In genomic region chr12:53698483-53699227, GRCm38 (mm10) we compare ENCODE assay signal across 27 mouse cellular contexts.
"Had no signal": no experiment of that assay in that cellular context is flagged by ENCODE, and none has a peak within 500 bp of the region (broad histone marks: within the 10 kb centered on the region; RNA-seq: fewer than 3 reads in every experiment).

No protein-coding gene starts in this region.

- H3K9me3 ChIP-seq: heart, embryonic 10.5 days; heart, embryonic 13.5 days; heart, embryonic 15.5 days; hindbrain, embryonic 13.5 days; hindbrain, embryonic 15.5 days; kidney, embryonic 15.5 days; limb, embryonic 10.5 days; limb, embryonic 12.5 days; liver, embryonic 13.5 days; liver, embryonic 15.5 days had no signal

- H3K4me1 ChIP-seq: heart, embryonic 10.5 days; heart, embryonic 13.5 days; heart, embryonic 15.5 days; hindbrain, embryonic 13.5 days; hindbrain, embryonic 15.5 days; kidney, embryonic 15.5 days; limb, embryonic 10.5 days; limb, embryonic 12.5 days; liver, embryonic 13.5 days; liver, embryonic 15.5 days had no signal

- DNase-seq: forebrain, postnatal 0 days; gastrocnemius, postnatal 14 days; gastrocnemius, postnatal 36 days; heart, adult 18-20 months; heart, postnatal 14 days; heart, postnatal 36 days; kidney, adult 11 months; kidney, adult 2 months; kidney, adult 9 months; kidney, postnatal 14 days; kidney, postnatal 36 days; layer of hippocampus, adult 9-11 months; layer of hippocampus, postnatal 36 days; liver; liver, embryonic 13.5 days had no signal

- H3K27me3 ChIP-seq: heart, embryonic 13.5 days; heart, embryonic 15.5 days; hindbrain, embryonic 13.5 days; hindbrain, embryonic 15.5 days; kidney, embryonic 15.5 days; liver, embryonic 13.5 days; liver, embryonic 15.5 days had no signal

- H3K27ac ChIP-seq: heart, embryonic 10.5 days; heart, embryonic 13.5 days; heart, embryonic 15.5 days; hindbrain, embryonic 13.5 days; hindbrain, embryonic 15.5 days; kidney, embryonic 15.5 days; kidney, postnatal 0 days; limb, embryonic 10.5 days; limb, embryonic 12.5 days; liver, embryonic 13.5 days; liver, embryonic 15.5 days had no signal

- H3K9ac ChIP-seq: forebrain, postnatal 0 days; heart, embryonic 13.5 days; heart, embryonic 15.5 days; hindbrain, embryonic 13.5 days; hindbrain, embryonic 15.5 days; kidney, embryonic 15.5 days; limb, embryonic 12.5 days; liver, embryonic 13.5 days; liver, embryonic 15.5 days had no signal

- H3K4me2 ChIP-seq: heart, embryonic 13.5 days; heart, embryonic 15.5 days; hindbrain, embryonic 13.5 days; hindbrain, embryonic 15.5 days; kidney, embryonic 15.5 days; limb, embryonic 12.5 days; liver, embryonic 11.5 days; liver, embryonic 13.5 days; liver, embryonic 15.5 days had no signal

- H3K4me3 ChIP-seq: heart, embryonic 10.5 days; heart, embryonic 13.5 days; heart, embryonic 15.5 days; hindbrain, embryonic 13.5 days; hindbrain, embryonic 15.5 days; kidney, embryonic 15.5 days; limb, embryonic 10.5 days; limb, embryonic 12.5 days; liver, embryonic 13.5 days; liver, embryonic 15.5 days had no signal

- ATAC-seq: forebrain, postnatal 0 days; hindbrain, postnatal 0 days had no signal

- H3K36me3 ChIP-seq: heart, embryonic 10.5 days; heart, embryonic 13.5 days; heart, embryonic 15.5 days; hindbrain, embryonic 13.5 days; hindbrain, embryonic 15.5 days; kidney, embryonic 15.5 days; limb, embryonic 10.5 days; limb, embryonic 12.5 days; liver, embryonic 13.5 days; liver, embryonic 15.5 days had no signal
